Comparison of ENCODE assay signal across 8 mouse cellular contexts in the genomic region with DNA sequence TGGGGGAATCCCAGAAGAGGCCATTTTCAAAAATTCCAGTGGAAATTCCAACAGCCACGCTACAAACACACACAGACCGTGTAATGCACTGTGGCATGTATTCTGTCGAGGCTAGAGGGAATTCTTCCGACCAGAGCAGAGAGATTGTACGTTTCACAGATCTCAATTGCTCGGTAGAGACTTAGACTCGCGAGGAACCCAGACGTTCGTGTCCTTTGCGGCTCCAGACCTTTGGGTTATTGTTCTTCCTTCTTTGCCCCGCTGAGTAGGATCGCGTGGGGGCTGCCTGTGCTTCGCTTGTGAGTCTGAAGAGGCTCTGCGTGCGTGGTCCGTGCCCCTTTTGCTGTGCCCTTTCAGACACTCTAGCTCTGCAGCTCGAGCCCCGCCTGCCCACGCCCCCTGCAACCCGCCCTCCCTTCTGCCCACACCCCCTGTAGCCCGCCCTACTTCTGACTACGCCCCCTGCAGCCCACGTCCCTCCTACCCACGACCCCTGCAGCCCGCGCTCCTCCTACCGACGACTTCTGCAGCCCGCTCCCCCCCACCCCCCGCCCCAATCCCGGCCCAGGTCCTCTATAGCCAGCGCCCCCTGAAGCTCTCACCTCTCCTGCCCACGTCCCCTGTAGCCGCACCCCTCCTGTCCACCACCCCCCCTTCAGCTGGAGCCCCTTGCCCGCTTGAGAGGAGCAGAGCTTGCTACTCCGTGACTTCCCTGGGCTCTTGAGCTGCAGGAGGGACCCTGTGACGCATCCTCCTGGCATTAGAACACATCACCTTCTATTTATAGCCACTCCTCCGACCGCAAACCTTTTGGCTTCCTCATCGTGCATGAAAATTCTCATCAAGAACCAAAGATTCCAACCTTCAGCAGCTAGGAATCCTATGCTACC. TPM values are rescaled to one million over a fixed set of nuclear protein-coding genes. Genes with fewer than 3 reads are reported as not detected.
A peak's percentile ranks its signal among the peaks of the same experiment; 100 is the strongest.
DNase-seq lines count a peak whose midpoint lies in the region; ATAC-seq and TF ChIP-seq lines count a peak whose summit lies in the region.

No protein-coding gene starts in this region.

- no peaks in the 10 kb centered on the region for H3K9me3 ChIP-seq in midbrain, postnatal 0 days (ENCODE audit: low read length)
- no peaks in the 10 kb centered on the region for H3K9me3 ChIP-seq in stomach, embryonic 16.5 days (replicated peaks; ENCODE audit: control insufficient read depth, low read length)

- no peaks in the 10 kb centered on the region for H3K36me3 ChIP-seq in heart, adult 2 months (ENCODE audit: control insufficient read depth, insufficient read depth, low read length)
- H3K36me3 ChIP-seq in liver, adult 2 months (ENCODE audit: control insufficient read depth, insufficient read depth, low read length): no peaks in the 10 kb centered on the region
- H3K36me3 ChIP-seq in midbrain, postnatal 0 days (ENCODE audit: insufficient read depth, low read length): no peaks in the 10 kb centered on the region
- no peaks in the 10 kb centered on the region for H3K36me3 ChIP-seq in stomach, embryonic 16.5 days (ENCODE audit: control insufficient read depth, insufficient read depth, low read length)

- ATAC-seq in midbrain, postnatal 0 days (ENCODE audit: low FRiP score): peak; percentile 85
- ATAC-seq in stomach, embryonic 16.5 days (ENCODE audit: insufficient read depth, low FRiP score): peak; percentile 93

- H3K27me3 ChIP-seq in heart, adult 2 months (ENCODE audit: control insufficient read depth, insufficient read depth, low read length): no peaks in the 10 kb centered on the region
- H3K27me3 ChIP-seq in liver, adult 2 months (ENCODE audit: control insufficient read depth, insufficient read depth, low read length): no peaks in the 10 kb centered on the region
- no peaks in the 10 kb centered on the region for H3K27me3 ChIP-seq in midbrain, postnatal 0 days (ENCODE audit: insufficient read depth, low read length)
- H3K27me3 ChIP-seq in stomach, embryonic 16.5 days (ENCODE audit: control insufficient read depth, insufficient read depth, low read length): no peaks in the 10 kb centered on the region

- H3K79me2 ChIP-seq in heart, adult 2 months (replicated peaks; ENCODE audit: control insufficient read depth, insufficient read depth, low read length): no peaks in the 10 kb centered on the region
- H3K79me2 ChIP-seq in liver, adult 2 months (ENCODE audit: control insufficient read depth, insufficient read depth, low read length): no peaks in the 10 kb centered on the region

- no peak for TF ChIP-seq EP300 in heart, adult 2 months (IDR thresholded peaks at IDR 0.05; ENCODE audit: insufficient read depth, low read depth, low read length)

- WGBS in heart, adult 2 months: under 1% methylated on average over 41 of the region's 42 CpGs
- WGBS in liver, adult 2 months: 3% methylated on average over 42 of the region's 42 CpGs
- WGBS in midbrain, postnatal 0 days: under 1% methylated on average over 30 of the region's 42 CpGs
- WGBS in stomach, embryonic 16.5 days: under 1% methylated on average over 41 of the region's 42 CpGs

- peak overlapping the region; percentile 82 for H3K27ac ChIP-seq in heart, adult 2 months
- no peak overlapping the region for H3K27ac ChIP-seq in liver, adult 2 months (replicated peaks; ENCODE audit: insufficient read depth, low read depth, low read length)
- H3K27ac ChIP-seq in midbrain, postnatal 0 days (ENCODE audit: low read depth, low read length): peak overlapping the region; percentile 73
- peak overlapping the region; percentile 91 for H3K27ac ChIP-seq in stomach, embryonic 16.5 days (ENCODE audit: low read length)

- no peaks in the 10 kb centered on the region for H3K4me1 ChIP-seq in heart, adult 2 months (ENCODE audit: control insufficient read depth, insufficient read depth, low read length)
- peaks cover 2% of the 10 kb centered on the region; the same call in 1 of the 2 replicates for H3K4me1 ChIP-seq in liver, adult 2 months (ENCODE audit: control insufficient read depth, insufficient read depth, low read length)
- H3K4me1 ChIP-seq in midbrain, postnatal 0 days (ENCODE audit: insufficient read depth, low read length): no peaks in the 10 kb centered on the region
- peaks cover 3% of the 10 kb centered on the region; the same call in 1 of the 2 replicates for H3K4me1 ChIP-seq in stomach, embryonic 16.5 days (ENCODE audit: control insufficient read depth, insufficient read depth, low read length)

- peak overlapping the region; percentile 67 for H3K4me3 ChIP-seq in heart, adult 2 months
- H3K4me3 ChIP-seq in liver, adult 2 months (ENCODE audit: insufficient read depth, low read depth, low read length): peak overlapping the region; percentile 61
- H3K4me3 ChIP-seq in midbrain, postnatal 0 days (ENCODE audit: low read depth, low read length): peak overlapping the region; percentile 51
- peak overlapping the region; percentile 59 for H3K4me3 ChIP-seq in stomach, embryonic 16.5 days (replicated peaks; ENCODE audit: low read length)

- intact Hi-C loops in heart, adult 2 months (cut with DNase I): loop anchor here (5.0 kb wide), 2 partner anchors 55 to 75 kb away; no protein-coding TSS in a partner anchor

- TF ChIP-seq CTCF in heart, adult 2 months (IDR thresholded peaks at IDR 0.05): no peak
- TF ChIP-seq CTCF in liver, adult 2 months (IDR thresholded peaks at IDR 0.05; ENCODE audit: low read depth, low read length): no peak
- TF ChIP-seq CTCF in midbrain, postnatal 0 days (IDR thresholded peaks at IDR 0.05): peak; percentile 37

- peak overlapping the region; percentile 57 for H3K9ac ChIP-seq in heart, adult 2 months (ENCODE audit: low read depth, low read length)
- H3K9ac ChIP-seq in liver, adult 2 months (ENCODE audit: low read depth, low read length): peak overlapping the region; percentile 55
- peak overlapping the region; percentile 77 for H3K9ac ChIP-seq in midbrain, postnatal 0 days (replicated peaks; ENCODE audit: low read length, poor library complexity, severe bottlenecking)
- peak overlapping the region; percentile 78 for H3K9ac ChIP-seq in stomach, embryonic 16.5 days (ENCODE audit: low read length)

- peak; percentile 98 for DNase-seq in 3T3-L1 (ENCODE audit: low read depth, low spot score)
- peak; percentile 81 to 90 for DNase-seq in adrenal gland, adult (ENCODE audit: inconsistent age in 2 of 2, low spot score in 1 of 2)
- peak; percentile 61 for DNase-seq in embryo, embryonic 11.5 days (ENCODE audit: low read depth, low spot score)
- DNase-seq in heart, adult 2 months: peak; percentile 63 to 74
- DNase-seq in kidney, adult 18-20 months: peak; percentile 38
- peak; percentile 41 for DNase-seq in liver, adult 2 months (ENCODE audit: extremely low read depth, low read depth, low spot score)
- DNase-seq in midbrain, postnatal 0 days (ENCODE audit: low spot score): peak; percentile 60

- TF ChIP-seq POLR2A in heart, adult 2 months (IDR thresholded peaks at IDR 0.05; ENCODE audit: insufficient read depth, low read depth, low read length): peak; percentile 50
- TF ChIP-seq POLR2A in liver, adult 2 months (IDR thresholded peaks at IDR 0.05; ENCODE audit: extremely low read depth, insufficient read depth, low read length): no peak

- peak overlapping the region; percentile 89 for H3K4me2 ChIP-seq in midbrain, postnatal 0 days (ENCODE audit: low read depth, low read length, poor library complexity, severe bottlenecking)
- peak overlapping the region; percentile 94 for H3K4me2 ChIP-seq in stomach, embryonic 16.5 days (ENCODE audit: low read depth, low read length)

RNA-seq across cellular contexts. Expression of gene Sertad2, which starts 10.8 kb away (rescaled TPM):
- 10 to 100 TPM; 16.1 to 20.2 TPM for total RNA-seq in heart, adult 2 months (2021)
- 17.7 and 21.9 TPM in 2 replicates for polyA plus RNA-seq in heart, adult 2 months (2012; rRNA removed)
- 8.0 and 10.0 TPM in 2 replicates for total RNA-seq in liver, adult 2 months (2014; rRNA removed)
- 9.3 and 10.6 TPM in 2 replicates for polyA plus RNA-seq in liver, adult 2 months (2012; rRNA removed)
- total RNA-seq in midbrain, postnatal 0 days (2014; rRNA removed): 15.2 and 16.9 TPM in 2 replicates
- polyA plus RNA-seq in midbrain, postnatal 0 days (2015; fragmentation: Nextera tagmentation; extraction: Ambion mirVana): 31.4 and 31.5 TPM in 2 replicates
- 24.0 and 30.8 TPM in 2 replicates for polyA plus RNA-seq in stomach, embryonic 16.5 days (2015; fragmentation: Nextera tagmentation; extraction: Ambion mirVana)

Comparison
In these comparisons a context has a peak if more than half of its experiments do, and no peak if none do; other contexts are left out.
1. DNase-seq: peak in every context shown above with its lines; median percentile 98 in 3T3-L1; 86 in adrenal gland, adult; 68 in heart, adult 2 months; 61 in embryo, embryonic 11.5 days; 60 in midbrain, postnatal 0 days; 41 in liver, adult 2 months; 38 in kidney, adult 18-20 months.